ENCODE assay signal across 1 mouse cellular context in the genomic region with DNA sequence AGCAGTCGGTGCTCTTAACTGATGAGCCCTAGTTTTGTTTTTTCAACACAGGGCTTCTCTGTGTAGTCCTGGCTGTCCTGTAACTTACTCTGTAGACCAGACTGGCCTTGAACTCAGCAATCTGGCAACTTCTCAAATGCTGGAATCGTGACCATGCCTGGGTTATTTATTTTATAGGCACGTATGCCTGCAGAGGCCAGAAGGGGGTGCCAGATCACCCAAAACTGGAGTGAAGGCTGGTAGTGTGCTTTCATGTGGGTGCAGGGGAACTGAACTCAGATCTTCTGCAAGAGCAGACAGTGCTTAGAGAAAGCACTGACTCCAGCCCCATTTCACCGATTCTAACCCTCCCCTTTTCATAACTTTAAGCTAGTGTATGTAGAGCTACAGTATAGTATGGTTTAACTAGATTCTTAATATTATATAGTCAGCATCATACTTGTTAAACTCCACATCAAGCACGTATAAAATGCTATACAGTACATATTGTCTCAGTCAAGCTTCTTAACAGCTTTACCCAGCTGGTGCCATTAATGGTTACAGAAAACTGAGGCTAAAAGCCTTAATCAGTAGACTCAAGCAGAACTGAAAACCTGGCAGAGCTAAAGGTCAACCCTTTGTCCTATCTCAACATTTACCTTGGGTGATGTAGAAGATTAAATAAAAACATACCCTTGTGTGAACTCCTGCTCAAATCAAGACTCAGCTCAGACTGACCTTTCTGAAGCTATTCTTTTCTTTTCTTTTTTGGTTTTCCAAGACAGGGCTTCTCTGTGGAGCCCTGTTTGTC.
TF ChIP-seq lines count a peak whose summit lies in the region.

No protein-coding gene starts in this region.

TF ChIP-seq in CH12.LX, 34 proteins besides CTCF, POLR2A, EP300 and RAD21 (continued from another document):
- TF ChIP-seq MAFK (IDR thresholded peaks at IDR 0.05; ENCODE audit: insufficient replicate concordance, low read length) = peak; percentile 20; the same call in 1 of the 2 replicates
- TF ChIP-seq ZNF384 (IDR thresholded peaks at IDR 0.05; ENCODE audit: low read depth, low read length) = no peak
- no peak for TF ChIP-seq USF2 (conservative IDR thresholded peaks at IDR 0.05; ENCODE audit: low read depth, low read length)
- TF ChIP-seq ETS1 (conservative IDR thresholded peaks at IDR 0.05; ENCODE audit: low read depth, low read length) = no peak
- TF ChIP-seq MXI1 (IDR thresholded peaks at IDR 0.05; ENCODE audit: low read depth, low read length) = no peak
- no peak for TF ChIP-seq TBP (conservative IDR thresholded peaks at IDR 0.05; ENCODE audit: low read depth, low read length)
- no peak for TF ChIP-seq CHD2 (IDR thresholded peaks at IDR 0.05; ENCODE audit: low read length)
- no peak for TF ChIP-seq UBTF (IDR thresholded peaks at IDR 0.05; ENCODE audit: low read depth, low read length)
- TF ChIP-seq HCFC1 (IDR thresholded peaks at IDR 0.05; ENCODE audit: low read depth, low read length) = no peak
- TF ChIP-seq ZC3H11A (IDR thresholded peaks at IDR 0.05; ENCODE audit: low read depth, low read length) = no peak
- TF ChIP-seq IRF4 (IDR thresholded peaks at IDR 0.05; ENCODE audit: low read depth, low read length) = peak; percentile 10; the same call in 1 of the 2 replicates
- no peak for TF ChIP-seq PAX5 (IDR thresholded peaks at IDR 0.05; ENCODE audit: low read length)
- TF ChIP-seq JUN (IDR thresholded peaks at IDR 0.05; ENCODE audit: insufficient read depth, low read depth, low read length) = no peak
- no peak for TF ChIP-seq ZKSCAN1 (IDR thresholded peaks at IDR 0.05; ENCODE audit: borderline replicate concordance, low read depth, low read length)
- no peak for TF ChIP-seq USF1 (IDR thresholded peaks at IDR 0.05; ENCODE audit: low read depth, low read length)
- TF ChIP-seq NRF1 (IDR thresholded peaks at IDR 0.05; ENCODE audit: low read depth, low read length) = no peak
- peak; percentile 13; the same call in 1 of the 2 replicates for TF ChIP-seq MAX (IDR thresholded peaks at IDR 0.05; ENCODE audit: low read length)
- TF ChIP-seq KAT2A (IDR thresholded peaks at IDR 0.05; ENCODE audit: insufficient replicate concordance, low read length) = 0 out of 2 replicates have a peak, but pooled peaks have one; percentile 25
- no peak for TF ChIP-seq CHD1 (IDR thresholded peaks at IDR 0.05; ENCODE audit: low read depth, low read length)
- TF ChIP-seq SMC3 (IDR thresholded peaks at IDR 0.05; ENCODE audit: low read depth, low read length) = peak; percentile 65
- TF ChIP-seq GABPA (IDR thresholded peaks at IDR 0.05; ENCODE audit: insufficient replicate concordance, low read depth, low read length) = no peak
- no peak for TF ChIP-seq MAZ (IDR thresholded peaks at IDR 0.05; ENCODE audit: low read depth, low read length)
- TF ChIP-seq ELF1 (IDR thresholded peaks at IDR 0.05; ENCODE audit: low read depth, low read length) = no peak
- TF ChIP-seq POLR2AphosphoS2 (IDR thresholded peaks at IDR 0.05; ENCODE audit: low read depth, low read length) = no peak
- TF ChIP-seq TCF12 (IDR thresholded peaks at IDR 0.05; ENCODE audit: low read depth, low read length) = no peak
TF ChIP-seq in CH12.LX: peak in this region for 8.
